Mouse (Mus musculus): ENCODE data around the gene Gm20388.

DNA sequence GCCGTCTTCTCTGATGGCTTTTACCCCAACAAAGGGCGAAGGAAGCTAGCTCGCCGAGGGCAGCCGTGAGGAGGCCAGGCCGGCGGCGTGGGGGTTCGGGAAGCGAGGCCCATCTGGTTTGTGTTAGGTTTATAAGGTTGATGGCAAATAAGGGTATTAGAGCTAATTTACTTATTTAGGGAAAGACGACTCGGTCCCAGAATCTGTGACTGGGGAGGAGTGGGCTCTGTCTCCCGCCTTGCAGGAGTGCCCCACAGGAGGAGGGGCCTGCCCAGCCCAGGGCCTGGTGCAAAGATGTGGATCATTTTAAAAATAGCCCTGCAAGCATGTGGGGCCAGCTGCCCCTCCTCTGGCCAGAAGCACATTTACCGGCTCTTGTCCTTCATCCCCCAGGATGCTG, 928.4 kb downstream of the Gm20388 start:
- TF ChIP-seq CTCF (IDR thresholded peaks at IDR 0.05; ENCODE audit: borderline replicate concordance, extremely low read depth, insufficient read depth, insufficient read length) (no peak), POLR2A (IDR thresholded peaks at IDR 0.05; ENCODE audit: borderline replicate concordance, extremely low read depth, insufficient read depth, insufficient read length, poor library complexity, severe bottlenecking) (no peak)

Data from brain, embryonic 14.5 days (tissue).